Mouse (Mus musculus): ENCODE data around the gene Hexim1. TPM values are rescaled to one million over a fixed set of nuclear protein-coding genes. Genes with fewer than 3 reads are reported as not detected.
A peak's percentile ranks its signal among the peaks of the same experiment; 100 is the strongest.

The Hexim1 gene
- total RNA-seq (2014; rRNA removed) (15.5 and 19.1 TPM in 2 replicates), polyA plus RNA-seq (2015; fragmentation: Nextera tagmentation; extraction: Ambion mirVana) (3.2 and 4.5 TPM in 2 replicates)

DNA sequence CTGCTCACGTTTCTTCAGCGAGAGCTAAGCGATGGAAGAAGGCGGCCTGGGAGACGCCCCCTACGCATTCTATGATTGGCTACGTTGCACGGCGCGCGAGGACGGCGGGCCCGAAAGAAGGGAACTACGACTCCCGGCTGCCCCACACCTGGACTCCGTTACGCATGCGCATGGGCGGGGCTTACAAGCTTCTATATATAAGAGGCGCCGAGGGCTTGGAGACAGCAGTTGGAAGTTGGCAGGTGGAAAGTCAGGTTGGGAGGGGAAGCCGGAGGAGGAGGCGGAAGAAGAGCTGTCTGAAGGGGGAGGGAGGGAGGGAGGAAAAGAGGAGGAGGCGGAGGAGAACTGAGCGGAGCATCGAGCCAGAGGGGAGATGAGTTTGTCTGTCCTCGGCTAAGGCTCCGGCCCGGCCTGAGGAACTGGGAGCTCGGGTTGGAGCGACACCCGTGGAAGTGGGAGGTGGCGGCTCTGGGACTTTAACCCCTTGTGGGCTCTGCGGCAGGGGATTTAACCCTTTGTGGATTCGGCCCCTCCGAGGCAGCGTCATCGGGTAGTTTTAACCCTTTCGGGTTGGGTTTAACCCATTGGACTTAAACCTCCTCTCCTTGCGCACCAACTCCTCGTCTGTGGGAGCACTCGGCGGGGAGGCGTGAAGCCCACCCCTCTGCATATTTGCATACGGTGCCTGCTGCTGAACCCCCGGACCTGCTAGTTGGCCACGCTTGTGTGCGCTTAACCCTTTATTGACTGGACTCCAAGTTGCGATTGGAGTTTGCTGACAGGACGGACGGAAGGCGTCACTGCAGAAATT lies at the start of gene Hexim1:
Gene Hexim1 (plus strand): TSS at position 224 of the 811 bp plus-strand sequence.
- H3K4me2 ChIP-seq (ENCODE audit: low read depth, low read length, poor library complexity, severe bottlenecking) = peak within 1 kb of the TSS; percentile 92
- peaks cover 7% of the 10 kb centered on the region; the same call in 1 of the 2 replicates for H3K27me3 ChIP-seq (ENCODE audit: insufficient read depth, low read length)
- H3K9me3 ChIP-seq (ENCODE audit: low read length) = no peaks in the 10 kb centered on the region
- H3K4me3 ChIP-seq (ENCODE audit: low read depth, low read length) = peak within 1 kb of the TSS; percentile 60
- DNase-seq (ENCODE audit: low spot score) (peak; percentile 100), ATAC-seq (ENCODE audit: low FRiP score) (peak; percentile 95)
- H3K9ac ChIP-seq (replicated peaks; ENCODE audit: low read length, poor library complexity, severe bottlenecking) = peak within 1 kb of the TSS; percentile 81
- under 1% methylated on average over 53 of the region's 53 CpGs for WGBS
- H3K27ac ChIP-seq (ENCODE audit: low read depth, low read length) = peak within 1 kb of the TSS; percentile 88
- no peak for TF ChIP-seq CTCF (IDR thresholded peaks at IDR 0.05)
- H3K36me3 ChIP-seq (ENCODE audit: insufficient read depth, low read length) = no peaks in the 10 kb centered on the region
- peaks cover 5% of the 10 kb centered on the region for H3K4me1 ChIP-seq (ENCODE audit: insufficient read depth, low read length)

DNA sequence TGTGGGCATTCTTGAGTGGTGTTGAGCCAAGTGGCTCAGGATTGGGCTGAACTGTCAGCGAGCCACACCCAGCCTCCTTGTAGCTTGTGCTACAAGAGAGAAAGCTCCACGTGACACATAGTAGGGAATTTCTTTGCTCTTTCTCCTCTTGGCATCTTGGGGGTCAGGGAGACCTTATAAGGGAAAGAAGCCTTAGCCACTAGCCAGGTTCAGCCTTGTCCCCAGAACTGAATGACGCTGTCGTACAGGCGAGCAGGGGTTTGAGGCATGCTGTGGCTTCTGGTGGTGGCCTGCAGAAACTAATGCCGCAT lies 49.0 kb upstream of the Hexim1 start:
- Histone ChIP-seq H3K4me1 (ENCODE audit: insufficient read depth, low read length) (no peaks in the 10 kb centered on the region), H3K27me3 (ENCODE audit: insufficient read depth, low read length) (no peaks in the 10 kb centered on the region), H3K27ac (ENCODE audit: low read depth, low read length) (no peak overlapping the region), H3K36me3 (ENCODE audit: insufficient read depth, low read length) (peaks cover 59% of the 10 kb centered on the region), H3K9me3 (ENCODE audit: low read length) (no peaks in the 10 kb centered on the region), H3K9ac (replicated peaks; ENCODE audit: low read length, poor library complexity, severe bottlenecking) (no peak overlapping the region), H3K4me2 (ENCODE audit: low read depth, low read length, poor library complexity, severe bottlenecking) (no peak overlapping the region), H3K4me3 (ENCODE audit: low read depth, low read length) (no peak overlapping the region)
- no peak for DNase-seq (ENCODE audit: low spot score)
- ATAC-seq (ENCODE audit: low FRiP score) = no peak
- 89% methylated on average over 6 of the region's 6 CpGs for WGBS
- no peak for TF ChIP-seq CTCF (IDR thresholded peaks at IDR 0.05)

DNA sequence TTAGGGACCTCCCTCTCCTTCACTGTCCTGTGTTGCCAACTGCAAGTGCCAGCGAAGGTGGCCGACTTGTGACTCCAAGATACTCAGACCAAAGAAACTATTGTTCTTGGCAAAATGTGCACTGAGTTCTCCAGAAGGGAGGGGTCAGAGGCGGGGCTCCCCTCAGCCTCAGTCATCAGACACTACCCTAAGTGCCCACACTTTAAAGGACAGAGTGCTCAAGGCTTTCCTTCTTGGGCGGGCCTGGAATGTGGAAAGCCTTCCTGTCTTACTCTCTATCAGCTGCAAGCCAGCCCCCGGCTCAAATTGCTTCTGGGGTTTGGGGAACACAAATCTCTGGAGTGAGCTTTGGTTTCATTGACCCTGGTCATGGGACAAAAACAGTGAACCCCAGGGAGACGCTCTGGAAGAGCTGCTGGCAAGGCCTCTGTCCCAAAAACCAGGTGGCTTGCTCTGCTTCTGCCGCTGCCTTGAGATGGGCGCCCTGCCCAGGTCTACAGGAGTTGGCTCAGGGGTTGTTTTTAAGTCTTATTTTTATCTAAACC lies 48.5 kb upstream of the Hexim1 start:
- TF ChIP-seq CTCF (IDR thresholded peaks at IDR 0.05) = no peak
- WGBS = 84% methylated on average over 8 of the region's 8 CpGs
- H3K9me3 ChIP-seq (ENCODE audit: low read length) = no peaks in the 10 kb centered on the region
- no peaks in the 10 kb centered on the region for H3K27me3 ChIP-seq (ENCODE audit: insufficient read depth, low read length)
- H3K36me3 ChIP-seq (ENCODE audit: insufficient read depth, low read length) = peaks cover 59% of the 10 kb centered on the region
- H3K27ac ChIP-seq (ENCODE audit: low read depth, low read length) = no peak overlapping the region
- no peaks in the 10 kb centered on the region for H3K4me1 ChIP-seq (ENCODE audit: insufficient read depth, low read length)
- no peak overlapping the region for H3K4me3 ChIP-seq (ENCODE audit: low read depth, low read length)
- no peak overlapping the region for H3K4me2 ChIP-seq (ENCODE audit: low read depth, low read length, poor library complexity, severe bottlenecking)
- no peak overlapping the region for H3K9ac ChIP-seq (replicated peaks; ENCODE audit: low read length, poor library complexity, severe bottlenecking)
- DNase-seq (ENCODE audit: low spot score) (no peak), ATAC-seq (ENCODE audit: low FRiP score) (no peak)

DNA sequence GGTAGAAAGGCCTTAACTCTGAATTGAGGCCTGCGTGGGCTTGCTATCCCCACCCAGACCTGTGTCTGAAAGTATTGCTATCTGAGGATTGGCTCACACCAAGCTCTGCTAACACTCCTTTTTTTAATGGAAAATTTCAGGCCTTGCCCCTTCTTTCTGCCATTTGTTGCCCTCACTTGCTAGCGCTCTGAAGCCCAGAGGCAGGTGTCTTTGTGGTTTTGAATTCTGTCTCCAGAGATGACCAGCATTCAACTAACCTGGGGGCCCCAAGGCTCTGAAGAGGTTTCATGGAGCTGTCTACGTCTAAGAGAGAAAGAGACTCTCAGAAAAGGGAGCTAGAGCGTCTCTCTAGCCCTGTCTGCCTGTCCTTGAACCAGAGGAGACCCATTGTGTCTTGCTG lies 47.8 kb upstream of the Hexim1 start:
- ATAC-seq (ENCODE audit: low FRiP score) = no peak
- no peaks in the 10 kb centered on the region for H3K4me1 ChIP-seq (ENCODE audit: insufficient read depth, low read length)
- WGBS = 92% methylated on average over 4 of the region's 4 CpGs
- no peak overlapping the region for H3K4me2 ChIP-seq (ENCODE audit: low read depth, low read length, poor library complexity, severe bottlenecking)
- H3K36me3 ChIP-seq (ENCODE audit: insufficient read depth, low read length) = peaks cover 56% of the 10 kb centered on the region
- no peak overlapping the region for H3K27ac ChIP-seq (ENCODE audit: low read depth, low read length)
- no peak overlapping the region for H3K4me3 ChIP-seq (ENCODE audit: low read depth, low read length)
- DNase-seq (ENCODE audit: low spot score) = no peak
- no peaks in the 10 kb centered on the region for H3K27me3 ChIP-seq (ENCODE audit: insufficient read depth, low read length)
- no peaks in the 10 kb centered on the region for H3K9me3 ChIP-seq (ENCODE audit: low read length)
- no peak for TF ChIP-seq CTCF (IDR thresholded peaks at IDR 0.05)
- no peak overlapping the region; the same call in 1 of the 2 replicates for H3K9ac ChIP-seq (replicated peaks; ENCODE audit: low read length, poor library complexity, severe bottlenecking)

DNA sequence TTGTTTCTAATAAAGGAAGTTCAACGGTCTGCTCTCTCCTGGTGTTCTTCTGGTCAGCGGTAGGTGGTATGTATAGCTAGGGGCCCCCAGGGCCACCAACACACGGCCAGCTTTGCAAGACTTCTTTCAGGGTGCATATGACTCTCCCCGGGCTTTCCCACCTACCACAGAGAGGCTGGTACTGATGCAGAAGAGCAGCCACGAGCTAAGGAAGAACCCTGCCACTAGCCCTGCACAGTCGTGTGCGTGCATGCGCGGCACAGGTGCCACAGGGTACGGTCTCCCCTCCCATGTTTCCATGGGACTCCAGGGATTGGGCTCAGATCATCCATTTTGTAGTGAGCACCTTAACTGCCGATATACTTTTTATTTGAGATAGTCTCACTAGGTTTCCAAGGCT lies 47.1 kb upstream of the Hexim1 start:
- TF ChIP-seq CTCF (IDR thresholded peaks at IDR 0.05) = no peak
- no peaks in the 10 kb centered on the region for H3K9me3 ChIP-seq (ENCODE audit: low read length)
- DNase-seq (ENCODE audit: low spot score) (no peak), ATAC-seq (ENCODE audit: low FRiP score) (no peak)
- no peaks in the 10 kb centered on the region for H3K27me3 ChIP-seq (ENCODE audit: insufficient read depth, low read length)
- no peak overlapping the region for H3K4me3 ChIP-seq (ENCODE audit: low read depth, low read length)
- peaks cover 50% of the 10 kb centered on the region for H3K36me3 ChIP-seq (ENCODE audit: insufficient read depth, low read length)
- H3K27ac ChIP-seq (ENCODE audit: low read depth, low read length) = no peak overlapping the region
- H3K9ac ChIP-seq (replicated peaks; ENCODE audit: low read length, poor library complexity, severe bottlenecking) = no peak overlapping the region
- H3K4me2 ChIP-seq (ENCODE audit: low read depth, low read length, poor library complexity, severe bottlenecking) = no peak overlapping the region
- 93% methylated on average over 11 of the region's 11 CpGs for WGBS
- no peaks in the 10 kb centered on the region for H3K4me1 ChIP-seq (ENCODE audit: insufficient read depth, low read length)

DNA sequence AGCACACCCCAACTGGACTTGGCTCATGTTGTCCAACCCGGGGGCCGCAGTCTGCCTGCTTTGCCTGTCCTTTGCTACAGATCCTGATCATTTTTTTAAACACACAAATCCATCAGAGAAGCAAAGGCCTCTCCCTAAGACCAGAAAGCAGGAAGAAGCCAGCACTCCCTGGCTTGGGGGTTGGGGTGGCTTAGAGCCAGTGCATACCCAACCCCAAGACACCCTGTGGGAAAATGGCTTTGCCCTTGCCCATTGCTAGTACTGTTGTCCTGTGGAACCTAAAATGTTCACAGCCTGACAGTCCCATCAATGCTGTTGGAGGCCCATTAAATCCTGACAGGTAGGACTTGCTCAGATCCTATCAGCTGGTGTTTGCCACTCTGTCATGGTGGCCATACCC lies 46.3 kb upstream of the Hexim1 start:
- no peaks in the 10 kb centered on the region for H3K27me3 ChIP-seq (ENCODE audit: insufficient read depth, low read length)
- H3K36me3 ChIP-seq (ENCODE audit: insufficient read depth, low read length) = peaks cover 42% of the 10 kb centered on the region
- no peak overlapping the region for H3K9ac ChIP-seq (replicated peaks; ENCODE audit: low read length, poor library complexity, severe bottlenecking)
- H3K27ac ChIP-seq (ENCODE audit: low read depth, low read length) = no peak overlapping the region
- H3K4me3 ChIP-seq (ENCODE audit: low read depth, low read length) = no peak overlapping the region
- peaks cover 4% of the 10 kb centered on the region; the same call in 1 of the 2 replicates for H3K4me1 ChIP-seq (ENCODE audit: insufficient read depth, low read length)
- ATAC-seq (ENCODE audit: low FRiP score) = no peak
- WGBS = 96% methylated on average over 2 of the region's 2 CpGs
- H3K4me2 ChIP-seq (ENCODE audit: low read depth, low read length, poor library complexity, severe bottlenecking) = no peak overlapping the region
- TF ChIP-seq CTCF (IDR thresholded peaks at IDR 0.05) = no peak
- DNase-seq (ENCODE audit: low spot score) = no peak
- no peaks in the 10 kb centered on the region for H3K9me3 ChIP-seq (ENCODE audit: low read length)

Data from midbrain, postnatal 0 days (tissue).